Mouse (Mus musculus) brown adipose tissue, adult 24 weeks (tissue): ENCODE results near the gene Gm11983. TPM values are rescaled to one million over a fixed set of nuclear protein-coding genes. Genes with fewer than 3 reads are reported as not detected.
"Not testable (repeated sequence)": the region's sequence is repeated elsewhere in the genome, so short reads cannot be mapped to it uniquely, and the experiment has no call there.

ENCODE experiments used
- H3K27ac ChIP-seq: fragments of 200-500 bp; replicated peaks from 2 replicates; pipeline ENCODE4 v1.5.1; 2012; ENCODE audit warnings: low read depth, mild to moderate bottlenecking, low read length
- H3K4me1 ChIP-seq: fragments of 200-500 bp; 2 replicates; pipeline ENCODE4 v1.6.1; 2012; ENCODE audit warnings: low read length, mixed read lengths; ENCODE audit not compliant: control insufficient read depth, insufficient read depth, insufficient read length
- H3K4me3 ChIP-seq: fragments of 200-500 bp; 2 replicates; pipeline ENCODE4 v1.5.1; 2012; ENCODE audit warnings: low read depth, mild to moderate bottlenecking, low read length, moderate library complexity; ENCODE audit not compliant: insufficient read depth
- polyA plus RNA-seq: library from polyadenylated mRNA; stranded (reverse); fragments of >200 nt; gene quantifications from 2 replicates; pipeline ENCODE4 v1.2.4, GENCODE M21; 2012; ENCODE audit not compliant: missing spikeins, insufficient read depth, insufficient read length

The Gm11983 gene
- not detected in 2 replicates for polyA plus RNA-seq

GRCm38 (mm10) chr11:6837554-6837953 is at the start of gene Gm11983:
TSS of gene Gm11983 (minus strand) at chr11:6837654.
- Histone ChIP-seq H3K27ac (no peak within 1 kb of the TSS), H3K4me1 (no peaks in the 10 kb centered on the region), H3K4me3 (no peak within 1 kb of the TSS)

- not testable (repeated sequence) for H3K4me3 ChIP-seq, H3K4me1 ChIP-seq, H3K27ac ChIP-seq
Observed at GRCm38 (mm10) chr11:6883045-6883444, 45.6 kb upstream of the Gm11983 start.

- Histone ChIP-seq H3K4me3 (no peak overlapping the region), H3K4me1 (no peaks in the 10 kb centered on the region), H3K27ac (no peak overlapping the region)
Observed at GRCm38 (mm10) chr11:6881614-6882013, 44.2 kb upstream of the Gm11983 start.

GRCm38 (mm10) chr11:6877740-6878139 is 40.3 kb upstream of the Gm11983 start:
- H3K4me1 ChIP-seq, result no peaks in the 10 kb centered on the region
- H3K27ac ChIP-seq, result no peak overlapping the region
- no peak overlapping the region for H3K4me3 ChIP-seq

- H3K4me3 ChIP-seq, result no peak overlapping the region
- no peaks in the 10 kb centered on the region for H3K4me1 ChIP-seq
- H3K27ac ChIP-seq, result no peak overlapping the region
Observed at GRCm38 (mm10) chr11:6870947-6871346, 33.5 kb upstream of the Gm11983 start.

GRCm38 (mm10) chr11:6865536-6865935 is 28.1 kb upstream of the Gm11983 start:
- Histone ChIP-seq H3K4me3 (no peak overlapping the region), H3K27ac (no peak overlapping the region), H3K4me1 (no peaks in the 10 kb centered on the region)

GRCm38 (mm10) chr11:6862185-6862584 is 24.7 kb upstream of the Gm11983 start:
- no peaks in the 10 kb centered on the region for H3K4me1 ChIP-seq
- no peak overlapping the region for H3K27ac ChIP-seq
- H3K4me3 ChIP-seq, result no peak overlapping the region

- no peak overlapping the region for H3K4me3 ChIP-seq
- H3K4me1 ChIP-seq, result no peaks in the 10 kb centered on the region
- H3K27ac ChIP-seq, result no peak overlapping the region
Observed at GRCm38 (mm10) chr11:6859898-6860858, 22.7 kb upstream of the Gm11983 start.

- Histone ChIP-seq H3K4me3 (no peak overlapping the region), H3K27ac (no peak overlapping the region)
Observed at GRCm38 (mm10) chr11:6859096-6859495, 21.6 kb upstream of the Gm11983 start.

GRCm38 (mm10) chr11:6855942-6856341 is 18.5 kb upstream of the Gm11983 start:
- Histone ChIP-seq H3K4me1 (no peaks in the 10 kb centered on the region), H3K4me3 (no peak overlapping the region), H3K27ac (no peak overlapping the region)

More at GRCm38 (mm10) chr11:6859096-6859495, 21.6 kb upstream of the Gm11983 start:
- H3K4me1 ChIP-seq, result no peaks in the 10 kb centered on the region

- H3K4me1 ChIP-seq, H3K4me3 ChIP-seq, H3K27ac ChIP-seq: not testable (repeated sequence)
Observed at GRCm38 (mm10) chr11:6853366-6853765, 15.9 kb upstream of the Gm11983 start.

- H3K4me1 ChIP-seq, result no peaks in the 10 kb centered on the region
- H3K27ac ChIP-seq, result no peak overlapping the region
- no peak overlapping the region for H3K4me3 ChIP-seq
Observed at GRCm38 (mm10) chr11:6843831-6844230, 6.4 kb upstream of the Gm11983 start.

GRCm38 (mm10) chr11:6842160-6842559 is 4.7 kb upstream of the Gm11983 start:
- Histone ChIP-seq H3K4me3 (no peak overlapping the region), H3K4me1 (no peaks in the 10 kb centered on the region), H3K27ac (no peak overlapping the region)

GRCm38 (mm10) chr11:6840775-6841174 is 3.3 kb upstream of the Gm11983 start:
- Histone ChIP-seq H3K27ac (no peak overlapping the region), H3K4me3 (no peak overlapping the region), H3K4me1 (no peaks in the 10 kb centered on the region)

- H3K4me1 ChIP-seq, result no peaks in the 10 kb centered on the region
- H3K4me3 ChIP-seq, result no peak overlapping the region
- no peak overlapping the region for H3K27ac ChIP-seq
Observed at GRCm38 (mm10) chr11:6834636-6835035, 2.8 kb downstream of the Gm11983 start.

- Histone ChIP-seq H3K4me1 (no peaks in the 10 kb centered on the region), H3K27ac (no peak overlapping the region), H3K4me3 (no peak overlapping the region)
Observed at GRCm38 (mm10) chr11:6833731-6834130, 3.7 kb downstream of the Gm11983 start.
